Mouse (Mus musculus): ENCODE measurements around the gene Tgfbr2. TPM values are rescaled to one million over a fixed set of nuclear protein-coding genes. Genes with fewer than 3 reads are reported as not detected.

Gene Tgfbr2
- total and polyA plus RNA-seq, 3 experiments = 19.6 to 46.3 (median 42.8) TPM

DNA sequence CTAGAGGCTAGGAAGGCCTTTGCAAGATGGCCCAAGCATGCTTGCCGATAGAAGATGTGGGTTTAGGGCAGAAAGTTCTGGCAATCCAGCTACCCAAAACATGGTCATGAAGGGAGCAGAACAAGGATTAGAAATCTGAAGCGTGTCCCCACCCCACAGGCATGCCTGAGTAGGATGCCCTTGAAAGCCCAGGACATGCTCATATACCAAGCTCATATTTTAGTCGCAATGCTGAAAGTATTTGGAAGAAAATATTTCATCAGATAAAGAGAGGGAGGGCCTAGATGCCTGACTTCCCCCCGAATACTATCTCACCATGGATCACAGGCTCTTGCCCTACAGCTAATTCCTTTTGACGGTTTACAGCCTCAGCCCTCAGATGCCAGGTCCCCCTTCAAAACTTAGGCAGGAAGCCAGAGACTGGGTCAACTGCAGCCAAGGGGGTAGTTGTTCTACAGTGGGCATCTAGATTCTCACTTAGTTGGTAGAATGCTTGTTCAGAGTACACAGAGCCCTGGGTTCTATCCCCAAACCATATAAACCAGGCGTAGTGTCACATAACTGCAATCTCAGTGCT lies 7.8 kb downstream of the Tgfbr2 start:
- in situ Hi-C loops (cut with MboI; ENCODE audit: low pct_ligation_motif_present, low pct_unique_long_range_greater_than_20kb, low sequenced_read_pairs) = no loop called here
- H3K27ac ChIP-seq (ENCODE audit: insufficient read depth, low read depth) = no peak overlapping the region
- TF ChIP-seq USF1 (IDR thresholded peaks at IDR 0.05; ENCODE audit: low read depth, low read length) = no peak
- TF ChIP-seq RCOR1 (conservative IDR thresholded peaks at IDR 0.05; ENCODE audit: low read depth, low read length) = no peak
- no peak for TF ChIP-seq PAX5 (IDR thresholded peaks at IDR 0.05; ENCODE audit: low read length)
- TF ChIP-seq MEF2A (IDR thresholded peaks at IDR 0.05; ENCODE audit: borderline replicate concordance, low read depth, low read length) = no peak
- no peak for TF ChIP-seq ETS1 (conservative IDR thresholded peaks at IDR 0.05; ENCODE audit: low read depth, low read length)
- TF ChIP-seq JUND (conservative IDR thresholded peaks at IDR 0.05; ENCODE audit: low read depth, low read length) = no peak
- TF ChIP-seq UBTF (IDR thresholded peaks at IDR 0.05; ENCODE audit: low read depth, low read length) = no peak
- no peak for TF ChIP-seq ZC3H11A (IDR thresholded peaks at IDR 0.05; ENCODE audit: low read depth, low read length)
- no peak for TF ChIP-seq HCFC1 (IDR thresholded peaks at IDR 0.05; ENCODE audit: low read depth, low read length)
- no peak for TF ChIP-seq ZKSCAN1 (IDR thresholded peaks at IDR 0.05; ENCODE audit: borderline replicate concordance, low read depth, low read length)
- TF ChIP-seq POLR2AphosphoS2 (IDR thresholded peaks at IDR 0.05; ENCODE audit: low read depth, low read length) = no peak
- no peak for TF ChIP-seq POLR2A (IDR thresholded peaks at IDR 0.05; ENCODE audit: low read depth, low read length)
- no peak for TF ChIP-seq MYC (IDR thresholded peaks at IDR 0.05; ENCODE audit: low read depth, low read length)
- DNase-seq (ENCODE audit: extremely low read depth) = no peak
- H3K27me3 ChIP-seq (replicated peaks) = no peaks in the 10 kb centered on the region
- peaks cover 18 to 81% of the 10 kb centered on the region in 2 experiments for H3K36me3 ChIP-seq (replicated peaks in 1 of 2; ENCODE audit: control insufficient read depth in 1 of 2, insufficient read depth in 1 of 2, low read length in 1 of 2)
- dilution Hi-C loops (cut with MboI; ENCODE audit: extremely low pct_ligation_motif_present, extremely low pct_unique_long_range_greater_than_20kb, low sequenced_read_pairs) = no loop called here
- no peak overlapping the region for H3K9ac ChIP-seq (ENCODE audit: insufficient read depth, low read depth)
- peaks cover 23 to 94% of the 10 kb centered on the region in 2 experiments for H3K4me1 ChIP-seq (ENCODE audit: control insufficient read depth in 1 of 2, insufficient read depth in 2 of 2)
- H3K4me3 ChIP-seq (replicated peaks in 1 of 3; ENCODE audit: low read depth in 2 of 3, low read length in 2 of 3, poor library complexity in 1 of 3) = no peak overlapping the region
- H3K79me2 ChIP-seq (replicated peaks; ENCODE audit: control insufficient read depth, extremely low read depth, insufficient read depth, poor library complexity, severe bottlenecking) = peaks cover 98% of the 10 kb centered on the region
- no peaks in the 10 kb centered on the region for H3K9me3 ChIP-seq (replicated peaks; ENCODE audit: low read length)
- no peak overlapping the region for H3K4me2 ChIP-seq (ENCODE audit: insufficient read depth, low read depth, poor library complexity, severe bottlenecking)

DNA sequence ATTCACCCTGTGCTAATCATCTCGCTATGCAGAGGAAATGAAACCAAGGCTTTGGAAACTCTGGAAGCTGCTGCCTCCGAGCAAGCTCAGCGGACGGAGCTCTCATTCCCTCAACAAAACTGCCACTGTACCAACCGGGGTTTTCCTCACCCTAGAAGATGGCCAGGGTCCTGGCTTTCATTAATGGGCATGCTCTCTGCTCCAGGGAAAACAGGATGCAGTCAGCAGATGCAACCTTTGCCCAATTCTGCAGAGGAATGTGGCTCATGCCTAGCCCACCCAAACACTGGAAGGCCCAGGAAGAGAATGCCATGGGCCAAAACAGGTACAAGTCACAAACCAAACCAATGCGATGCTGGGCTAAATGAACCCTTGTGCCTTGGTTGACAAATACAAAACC lies 8.8 kb downstream of the Tgfbr2 start:
- Histone ChIP-seq H3K79me2 (replicated peaks; ENCODE audit: control insufficient read depth, extremely low read depth, insufficient read depth, poor library complexity, severe bottlenecking) (peaks cover 98% of the 10 kb centered on the region), H3K27me3 (replicated peaks) (no peaks in the 10 kb centered on the region), H3K9ac (ENCODE audit: insufficient read depth, low read depth) (no peak overlapping the region), H3K27ac (ENCODE audit: insufficient read depth, low read depth) (no peak overlapping the region), H3K9me3 (replicated peaks; ENCODE audit: low read length) (no peaks in the 10 kb centered on the region), H3K4me2 (ENCODE audit: insufficient read depth, low read depth, poor library complexity, severe bottlenecking) (no peak overlapping the region), H3K4me3 (replicated peaks in 1 of 3; ENCODE audit: low read depth in 2 of 3, low read length in 2 of 3, poor library complexity in 1 of 3) (no peak overlapping the region), H3K36me3 (replicated peaks in 1 of 2; ENCODE audit: control insufficient read depth in 1 of 2, insufficient read depth in 1 of 2, low read length in 1 of 2) (peaks cover 18 to 88% of the 10 kb centered on the region in 2 experiments), H3K4me1 (ENCODE audit: control insufficient read depth in 1 of 2, insufficient read depth in 2 of 2) (peaks cover 23 to 96% of the 10 kb centered on the region in 2 experiments)
- DNase-seq (ENCODE audit: extremely low read depth) = no peak
- TF ChIP-seq TCF12 (IDR thresholded peaks at IDR 0.05; ENCODE audit: low read depth, low read length) (no peak), EP300 (IDR thresholded peaks at IDR 0.05; ENCODE audit: low read length) (no peak), MAFK (IDR thresholded peaks at IDR 0.05; ENCODE audit: insufficient replicate concordance, low read length) (no peak), SMC3 (IDR thresholded peaks at IDR 0.05; ENCODE audit: low read depth, low read length) (no peak), E2F4 (IDR thresholded peaks at IDR 0.05; ENCODE audit: insufficient replicate concordance, low read depth, low read length) (no peak), NRF1 (IDR thresholded peaks at IDR 0.05; ENCODE audit: low read depth, low read length) (no peak), ZMIZ1 (IDR thresholded peaks at IDR 0.05; ENCODE audit: low read depth, low read length) (no peak)
- dilution Hi-C loops (cut with MboI; ENCODE audit: extremely low pct_ligation_motif_present, extremely low pct_unique_long_range_greater_than_20kb, low sequenced_read_pairs) = no loop called here
- in situ Hi-C loops (cut with MboI; ENCODE audit: low pct_ligation_motif_present, low pct_unique_long_range_greater_than_20kb, low sequenced_read_pairs) = no loop called here

All from CH12.LX (cell line).